Mouse (Mus musculus) heart, embryonic 14.5 days (tissue): ENCODE data around the gene Cep295. TPM values are rescaled to one million over a fixed set of nuclear protein-coding genes. Genes with fewer than 3 reads are reported as not detected.

Experiments
- ATAC-seq: fragments of 200-750 bp; cut with Nextera tagmentation; 2 replicates; pipeline ENCODE4 v1.8.0; 2017; ENCODE audit warnings: low read depth, moderate TSS enrichment; ENCODE audit not compliant: insufficient number of reproducible peaks, insufficient read depth, low FRiP score
- H3K27ac ChIP-seq, 2 experiments: fragments of 200-500 bp in 1 of 2; fragments of 300-500 bp in 1 of 2; sonication (generic) in 1 of 2; replicated peaks in 1 of 2; 2 replicates each; pipeline ENCODE4 v1.5.1; 2012 to 2014; ENCODE audit warnings: low read depth in 2 of 2, low read length in 2 of 2, control low read depth in 1 of 2, mild to moderate bottlenecking in 1 of 2, mixed read lengths in 1 of 2; ENCODE audit not compliant: control insufficient read depth in 1 of 2, insufficient read depth in 1 of 2
- H3K27me3 ChIP-seq: fragments of 300-500 bp; sonication (generic); 2 replicates; pipeline ENCODE4 v1.6.1; 2014; ENCODE audit warnings: mild to moderate bottlenecking, low read length, control low read depth; ENCODE audit not compliant: control insufficient read depth, insufficient read depth
- H3K36me3 ChIP-seq: fragments of 300-500 bp; sonication (generic); 2 replicates; pipeline ENCODE4 v1.6.1; 2014; ENCODE audit warnings: mild to moderate bottlenecking, control low read depth, low read length, mixed read lengths; ENCODE audit not compliant: control insufficient read depth, insufficient read depth
- H3K4me1 ChIP-seq, 2 experiments: fragments of 200-500 bp in 1 of 2; fragments of 300-500 bp in 1 of 2; sonication (generic) in 1 of 2; 2 replicates each; pipeline ENCODE4 v1.6.1; 2012 to 2014; ENCODE audit warnings: low read length in 2 of 2, control low read depth in 1 of 2, mixed read lengths in 1 of 2; ENCODE audit not compliant: control insufficient read depth in 2 of 2, insufficient read depth in 2 of 2
- H3K4me2 ChIP-seq: fragments of 300-500 bp; sonication (generic); 2 replicates; pipeline ENCODE4 v1.6.1; 2014; ENCODE audit warnings: mild to moderate bottlenecking, low read length
- H3K4me3 ChIP-seq, 2 experiments: fragments of 200-500 bp in 1 of 2; fragments of 300-500 bp in 1 of 2; sonication (generic) in 1 of 2; 2 replicates each; pipeline ENCODE4 v1.5.1; 2012 to 2014; ENCODE audit warnings: low read length in 2 of 2, mild to moderate bottlenecking in 2 of 2, control low read depth in 1 of 2, low read depth in 1 of 2, moderate library complexity in 1 of 2; ENCODE audit not compliant: control insufficient read depth in 1 of 2, insufficient read depth in 1 of 2
- H3K9ac ChIP-seq: fragments of 300-500 bp; sonication (generic); 2 replicates; pipeline ENCODE4 v1.6.1; 2014; ENCODE audit warnings: mild to moderate bottlenecking, low read length
- H3K9me3 ChIP-seq: fragments of 300-500 bp; sonication (generic); 2 replicates; pipeline ENCODE4 v1.6.1; 2016; ENCODE audit warnings: low read length, control low read depth; ENCODE audit not compliant: control insufficient read depth
- WGBS: fragments of 180-500 bp; shearing (Covaris S2); extraction: QIAGEN DNeasy Blood & Tissue Kit; methylation state at CpG from one replicate; pipeline ENCODE4 v1.1.7; 2014; 5-methylcytosine and 5-hydroxymethylcytosine counted together
- polyA plus RNA-seq: library from polyadenylated mRNA; unstranded; fragments of >200 nt; fragmentation: Nextera tagmentation; extraction: Ambion mirVana; gene quantifications from 2 replicates; pipeline ENCODE4 v1.2.1, GENCODE M21; 2014

The Cep295 gene
- 11.9 and 12.9 TPM in 2 replicates for polyA plus RNA-seq

- Histone ChIP-seq H3K9me3 (no peaks in the 10 kb centered on the region), H3K27ac (peak within 1 kb of the TSS; percentile 77 to 80), H3K36me3 (peaks cover 15% of the 10 kb centered on the region; the same call in 1 of the 2 replicates), H3K9ac (peak within 1 kb of the TSS; percentile 87), H3K4me2 (peak within 1 kb of the TSS; percentile 80), H3K27me3 (no peaks in the 10 kb centered on the region), H3K4me1 (peaks cover 0 to 6% of the 10 kb centered on the region in 2 experiments; a peak in 1 of 4 replicates), H3K4me3 (peak within 1 kb of the TSS; percentile 78 to 93)
- WGBS, result 4% methylated on average over 60 of the region's 60 CpGs
- ATAC-seq, result peak; percentile 99
These were observed at the start of gene Cep295 for GRCm38 (mm10) chr9:15357484-15358275. Gene Cep295, minus strand, starts transcription at chr9:15357788.

- Histone ChIP-seq H3K4me3 (no peak overlapping the region), H3K9ac (no peak overlapping the region), H3K4me2 (no peak overlapping the region), H3K27me3 (no peaks in the 10 kb centered on the region), H3K27ac (no peak overlapping the region), H3K4me1 (no peaks in the 10 kb centered on the region), H3K36me3 (no peaks in the 10 kb centered on the region), H3K9me3 (0 out of 2 replicates have a peak, but pooled peaks cover 3% of the 10 kb centered on the region)
- ATAC-seq, result no peak
- WGBS, result 63% methylated on average over 3 of the region's 4 CpGs
These were observed 40.0 kb upstream of the Cep295 start for GRCm38 (mm10) chr9:15397591-15397990.

GRCm38 (mm10) chr9:15395353-15395942 is 37.9 kb upstream of the Cep295 start:
- no peak overlapping the region for H3K27ac ChIP-seq
- H3K36me3 ChIP-seq, result no peaks in the 10 kb centered on the region
- H3K9ac ChIP-seq, result no peak overlapping the region
- H3K4me3 ChIP-seq, result no peak overlapping the region
- no peaks in the 10 kb centered on the region for H3K27me3 ChIP-seq
- ATAC-seq, result no peak
- no peak overlapping the region for H3K4me2 ChIP-seq
- H3K9me3 ChIP-seq, result no peaks in the 10 kb centered on the region
- no peaks in the 10 kb centered on the region for H3K4me1 ChIP-seq
- WGBS, result 83% methylated on average over 1 of the region's 1 CpGs

GRCm38 (mm10) chr9:15387075-15387643 is 29.6 kb upstream of the Cep295 start:
- Histone ChIP-seq H3K9ac (no peak overlapping the region), H3K27ac (no peak overlapping the region), H3K4me1 (no peaks in the 10 kb centered on the region), H3K9me3 (no peaks in the 10 kb centered on the region), H3K27me3 (no peaks in the 10 kb centered on the region), H3K36me3 (no peaks in the 10 kb centered on the region), H3K4me3 (no peak overlapping the region), H3K4me2 (no peak overlapping the region)
- ATAC-seq, result no peak
- 67% methylated on average over 5 of the region's 5 CpGs for WGBS

- no peaks in the 10 kb centered on the region for H3K9me3 ChIP-seq
These were observed 26.7 kb upstream of the Cep295 start for GRCm38 (mm10) chr9:15384266-15384665.

GRCm38 (mm10) chr9:15366260-15366659 is 8.7 kb upstream of the Cep295 start:
- H3K9ac ChIP-seq, result no peak overlapping the region
- no peaks in the 10 kb centered on the region for H3K36me3 ChIP-seq
- H3K9me3 ChIP-seq, result no peaks in the 10 kb centered on the region
- H3K4me1 ChIP-seq, result no peaks in the 10 kb centered on the region
- no peaks in the 10 kb centered on the region for H3K27me3 ChIP-seq
- no peak overlapping the region for H3K4me2 ChIP-seq
- 58% methylated on average over 2 of the region's 2 CpGs for WGBS
- no peak overlapping the region for H3K27ac ChIP-seq
- no peak overlapping the region for H3K4me3 ChIP-seq
- no peak for ATAC-seq

More at GRCm38 (mm10) chr9:15384266-15384665, 26.7 kb upstream of the Cep295 start:
- Histone ChIP-seq H3K4me3 (no peak overlapping the region), H3K4me2 (no peak overlapping the region), H3K4me1 (no peaks in the 10 kb centered on the region), H3K36me3 (no peaks in the 10 kb centered on the region), H3K9ac (no peak overlapping the region), H3K27ac (no peak overlapping the region), H3K27me3 (no peaks in the 10 kb centered on the region)
- WGBS, result 79% methylated on average over 5 of the region's 5 CpGs
- ATAC-seq, result no peak

GRCm38 (mm10) chr9:15365856-15366255 is 8.3 kb upstream of the Cep295 start:
- Histone ChIP-seq H3K36me3 (no peaks in the 10 kb centered on the region), H3K9ac (no peak overlapping the region), H3K27me3 (no peaks in the 10 kb centered on the region), H3K4me2 (no peak overlapping the region), H3K9me3 (no peaks in the 10 kb centered on the region), H3K4me3 (no peak overlapping the region), H3K27ac (no peak overlapping the region), H3K4me1 (no peaks in the 10 kb centered on the region)
- 83% methylated on average over 1 of the region's 1 CpGs for WGBS
- ATAC-seq, result no peak
